Mouse (Mus musculus): ENCODE results near the gene Prss36.
"Not testable (repeated sequence)": the region's sequence is repeated elsewhere in the genome, so short reads cannot be mapped to it uniquely, and the experiment has no call there.

Prss36 gene

DNA sequence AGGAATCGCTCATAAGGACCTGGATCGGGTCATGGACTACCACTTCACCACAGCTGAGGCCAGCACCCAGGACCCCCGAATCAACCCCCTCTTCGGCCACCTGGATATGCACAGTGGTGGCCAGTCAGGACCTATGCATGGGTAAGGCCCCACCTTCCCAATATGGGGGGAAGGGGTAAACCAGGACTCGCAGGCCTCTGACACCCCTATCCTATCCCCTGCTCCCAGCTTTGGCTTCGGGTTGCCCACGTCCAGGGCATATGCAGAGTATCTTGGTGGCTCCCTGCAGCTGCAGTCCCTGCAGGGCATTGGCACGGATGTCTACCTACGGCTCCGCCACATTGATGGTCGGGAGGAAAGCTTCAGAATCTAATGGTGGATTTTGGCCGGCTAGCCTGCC, 38.6 kb downstream of the Prss36 start:
- DNase-seq (ENCODE audit: inconsistent age in 2 of 2, low spot score in 1 of 2), result no peak

GRCm38 (mm10) chr7:127903971-127904796, 42.3 kb downstream of the Prss36 start, which contains the start of gene Bckdk:
TSS of gene Bckdk (plus strand) at chr7:127904082.
- DNase-seq (ENCODE audit: inconsistent age in 2 of 2, low spot score in 1 of 2), result peak; percentile 83 to 92

DNA sequence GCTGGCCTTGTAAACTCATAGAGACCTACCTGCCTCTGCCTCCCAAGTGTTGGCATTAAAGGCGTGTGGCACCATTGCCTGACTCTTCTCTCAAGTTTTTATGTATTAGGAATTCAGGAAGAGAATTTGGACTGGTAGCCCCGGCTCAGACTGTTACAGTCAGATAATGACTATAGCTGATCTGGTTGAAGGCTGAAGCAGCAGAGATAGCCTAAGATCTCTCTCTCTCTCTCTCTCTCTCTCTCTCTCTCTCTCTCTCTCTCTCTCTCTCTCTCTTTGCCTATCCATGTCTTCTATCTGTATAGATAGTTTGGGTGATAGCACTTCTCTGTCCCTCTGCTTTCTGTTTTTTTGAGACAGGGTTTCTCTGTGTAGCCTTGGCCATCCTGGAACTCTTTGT, 44.8 kb downstream of the Prss36 start:
- no peak for DNase-seq (ENCODE audit: inconsistent age in 2 of 2, low spot score in 1 of 2)

GRCm38 (mm10) chr7:127899997-127900396, 46.5 kb downstream of the Prss36 start:
- no peak for DNase-seq (ENCODE audit: inconsistent age in 2 of 2, low spot score in 1 of 2)

GRCm38 (mm10) chr7:127898179-127898956, 48.2 kb downstream of the Prss36 start:
- no peak for DNase-seq (ENCODE audit: inconsistent age in 2 of 2, low spot score in 1 of 2)

DNA sequence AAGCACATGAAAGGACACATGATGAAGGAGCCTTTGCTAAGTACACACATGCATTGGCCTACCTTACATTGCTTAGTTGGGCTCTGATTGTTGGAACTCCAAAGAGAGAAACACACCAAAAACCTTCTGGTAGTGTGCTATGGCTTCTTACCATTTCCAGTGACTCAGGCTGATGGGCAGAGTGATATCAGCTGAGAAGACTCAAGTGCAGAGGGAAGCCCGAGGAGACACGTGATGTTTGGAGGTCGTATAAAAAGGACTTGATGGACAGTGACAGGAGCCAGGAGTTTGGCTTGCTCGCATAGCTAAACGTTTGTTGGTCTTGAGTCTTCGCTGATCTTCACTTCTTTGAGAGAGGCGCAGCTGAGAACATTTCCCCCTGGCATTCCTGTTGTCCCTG, 49.0 kb downstream of the Prss36 start:
- DNase-seq (ENCODE audit: inconsistent age in 2 of 2, low spot score in 1 of 2), result no peak

DNA sequence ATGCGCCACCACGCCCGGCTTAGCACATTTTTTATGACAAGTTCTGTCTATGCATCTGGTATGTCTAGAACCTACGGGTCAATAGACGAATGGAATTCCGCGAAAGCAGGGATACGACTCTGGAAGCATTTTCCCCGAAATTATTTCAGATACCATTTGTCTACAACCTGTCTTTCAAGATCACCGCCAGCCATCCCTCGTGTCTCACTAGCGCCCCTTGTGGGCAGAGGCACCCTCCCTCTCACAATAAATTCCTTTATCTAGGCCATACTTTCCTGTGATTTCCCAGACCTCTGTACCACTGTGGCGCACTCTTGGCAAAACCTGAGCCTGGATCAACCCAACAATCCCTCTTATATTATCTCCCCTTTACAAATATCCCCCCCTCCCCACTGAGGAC, 50.1 kb downstream of the Prss36 start:
- peak; percentile 51 to 81 for DNase-seq (ENCODE audit: inconsistent age in 2 of 2, low spot score in 1 of 2)

DNA sequence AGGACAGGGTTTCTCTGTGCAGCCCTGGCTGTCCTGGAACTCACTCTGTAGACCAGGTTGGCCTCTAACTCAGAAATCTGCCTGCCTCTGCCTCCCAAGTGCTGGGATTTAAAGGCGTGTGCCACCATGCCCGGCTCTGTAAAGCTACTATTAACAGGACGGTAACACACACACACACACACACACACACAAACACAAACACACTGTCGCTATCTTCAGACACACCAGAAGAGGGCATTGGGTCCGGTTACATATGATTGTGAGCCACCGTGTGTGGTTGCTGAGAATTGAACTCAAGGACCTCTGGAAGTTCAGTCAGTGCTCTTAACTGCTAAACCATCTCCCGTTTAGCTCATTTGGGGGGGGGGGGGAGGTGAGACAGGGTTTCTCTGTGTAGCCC, 50.6 kb downstream of the Prss36 start:
- DNase-seq (ENCODE audit: inconsistent age in 2 of 2, low spot score in 1 of 2), result not testable (repeated sequence)

DNA sequence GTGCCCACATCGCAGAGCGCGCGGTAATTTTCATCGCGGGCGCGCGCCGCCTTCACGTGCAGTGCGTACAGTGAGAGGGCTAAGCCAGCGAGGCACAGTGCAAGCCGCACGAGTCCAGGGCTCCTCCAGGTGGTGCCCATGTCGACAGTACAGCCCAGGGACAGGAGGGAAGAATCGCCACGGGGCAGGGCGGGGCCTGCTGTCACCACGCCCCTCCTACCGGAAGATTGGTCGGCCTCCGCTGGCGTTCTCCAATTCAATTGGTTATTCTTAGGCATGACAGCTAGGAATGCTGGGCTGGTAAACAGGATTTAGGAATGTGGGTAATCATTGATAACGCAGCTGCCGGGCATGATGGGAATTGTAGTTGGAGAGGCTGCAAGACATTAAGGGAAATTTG, 51.1 kb downstream of the Prss36 start, which contains the start of the genes Gm21974 and Vkorc1:
Gene Gm21974, minus strand, starts transcription at position 13 of the 400 bp plus-strand sequence.
Gene Vkorc1, minus strand, starts transcription at position 176 of the 400 bp plus-strand sequence.
- DNase-seq (ENCODE audit: inconsistent age in 2 of 2, low spot score in 1 of 2), result peak; percentile 97 to 99

DNA sequence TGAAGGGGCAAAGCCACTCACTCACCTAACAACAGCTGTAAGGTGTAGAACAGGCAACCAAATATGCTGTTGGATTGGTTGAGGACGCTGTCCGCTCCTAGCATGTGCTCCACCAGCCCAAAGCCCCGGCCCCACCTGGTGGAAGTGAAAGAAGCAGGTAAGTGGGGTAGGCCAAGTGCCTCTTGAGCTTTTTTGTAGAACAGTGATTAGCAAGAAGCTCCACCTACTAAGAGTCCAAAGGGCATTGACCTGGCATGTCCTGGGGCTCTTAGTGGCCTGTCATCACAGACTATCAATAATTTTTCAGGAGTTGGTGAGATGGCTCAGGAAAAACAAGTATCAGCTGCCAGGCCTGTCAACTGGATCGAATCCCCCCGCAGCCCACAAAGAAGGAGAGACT, 52.0 kb downstream of the Prss36 start:
- no peak for DNase-seq (ENCODE audit: inconsistent age in 2 of 2, low spot score in 1 of 2)

DNA sequence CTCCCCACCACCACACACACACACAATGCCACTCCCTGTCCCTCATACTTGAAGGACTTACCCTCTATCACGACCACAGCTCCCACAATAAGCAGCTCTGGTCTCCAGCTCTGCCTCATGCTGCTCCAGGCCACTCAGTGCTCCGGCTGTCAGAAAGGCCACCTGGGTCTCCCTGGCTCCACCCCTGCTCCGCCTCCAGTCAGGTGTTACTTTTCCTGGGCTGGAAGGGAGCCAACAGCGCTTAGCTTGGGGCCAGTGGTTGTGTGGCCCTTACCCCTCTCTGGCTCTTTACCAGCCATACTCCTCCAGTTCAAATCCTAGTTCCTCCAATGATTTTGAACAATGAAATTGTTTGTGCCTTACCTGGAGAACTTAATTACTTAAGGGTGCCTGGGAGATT, 55.7 kb downstream of the Prss36 start, which contains the start of gene Prss53:
Gene Prss53, minus strand, starts transcription at position 173 of the 400 bp plus-strand sequence.
- no peak for DNase-seq (ENCODE audit: inconsistent age in 2 of 2, low spot score in 1 of 2)

- DNase-seq (ENCODE audit: inconsistent age in 2 of 2, low spot score in 1 of 2), result no peak
Measured at GRCm38 (mm10) chr7:127888821-127889220, 57.7 kb downstream of the Prss36 start.

- DNase-seq (ENCODE audit: inconsistent age in 2 of 2, low spot score in 1 of 2), result no peak
Measured at GRCm38 (mm10) chr7:127887781-127888180, 58.7 kb downstream of the Prss36 start.

DNA sequence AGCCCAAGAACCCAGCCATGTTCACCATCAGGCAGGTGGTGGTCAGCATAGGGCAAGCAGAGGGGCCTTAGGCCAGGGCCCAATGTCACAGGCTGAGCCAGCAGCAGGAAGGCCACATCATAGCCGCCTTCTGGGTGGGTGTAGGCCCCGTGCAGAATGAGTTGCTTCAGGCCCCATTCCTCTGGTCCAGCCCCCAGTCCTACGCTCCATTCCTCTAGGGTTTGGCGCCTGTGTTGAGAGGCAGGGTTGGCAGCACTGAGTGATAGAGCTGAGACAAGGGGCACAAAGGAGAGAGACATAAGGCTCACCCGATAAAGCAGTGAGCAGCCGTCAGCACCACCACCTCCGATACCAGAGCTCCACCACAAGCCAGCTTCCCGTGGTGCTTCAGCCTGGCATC, 59.3 kb downstream of the Prss36 start:
- DNase-seq (ENCODE audit: inconsistent age in 2 of 2, low spot score in 1 of 2), result no peak

DNA sequence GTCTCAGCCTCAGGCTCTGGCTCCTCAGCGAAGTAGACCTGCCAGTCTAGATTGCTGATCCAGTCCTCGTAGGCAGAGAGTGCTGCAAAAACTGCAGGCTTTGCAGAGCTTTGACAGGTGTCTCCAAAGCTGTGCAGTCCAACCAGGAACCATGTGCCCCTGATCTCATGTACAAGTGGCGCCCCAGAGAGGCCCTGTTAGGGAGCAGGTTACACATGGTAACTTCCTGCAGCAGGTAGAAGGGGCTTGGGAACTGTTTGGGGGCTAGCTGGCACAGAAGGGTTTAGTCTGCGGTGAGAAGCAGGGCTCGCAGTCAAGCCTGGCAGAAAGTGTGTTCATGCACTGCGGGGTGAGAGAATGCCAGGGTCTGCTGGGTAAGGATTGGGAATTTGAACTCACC, 60.0 kb downstream of the Prss36 start:
- no peak for DNase-seq (ENCODE audit: inconsistent age in 2 of 2, low spot score in 1 of 2)

DNA sequence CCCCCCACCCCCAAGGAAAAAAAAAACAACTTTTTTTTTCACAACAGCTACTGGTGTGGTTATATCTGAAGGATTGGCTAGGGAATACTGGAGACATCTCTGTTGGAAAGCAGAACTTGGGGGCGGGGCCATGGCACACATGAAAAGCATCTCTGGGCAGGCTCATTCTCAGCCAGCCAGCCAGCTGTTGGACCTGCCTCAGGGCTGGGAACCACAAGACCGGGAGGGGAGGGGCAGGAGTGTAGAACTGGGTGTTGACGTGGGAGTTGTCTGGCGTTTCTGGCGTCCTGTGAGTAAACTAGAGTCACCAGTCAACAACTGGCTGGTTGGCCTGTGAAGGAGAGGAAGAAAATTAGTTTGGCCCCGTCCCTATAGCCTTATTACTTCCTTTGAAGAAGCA, 60.6 kb downstream of the Prss36 start:
- DNase-seq (ENCODE audit: inconsistent age in 2 of 2, low spot score in 1 of 2), result peak in 1 of 2 experiments; percentile 53
